Mouse (Mus musculus): ENCODE results near the gene Dcun1d5.
"Not testable (repeated sequence)": the region's sequence is repeated elsewhere in the genome, so short reads cannot be mapped to it uniquely, and the experiment has no call there.

DNA sequence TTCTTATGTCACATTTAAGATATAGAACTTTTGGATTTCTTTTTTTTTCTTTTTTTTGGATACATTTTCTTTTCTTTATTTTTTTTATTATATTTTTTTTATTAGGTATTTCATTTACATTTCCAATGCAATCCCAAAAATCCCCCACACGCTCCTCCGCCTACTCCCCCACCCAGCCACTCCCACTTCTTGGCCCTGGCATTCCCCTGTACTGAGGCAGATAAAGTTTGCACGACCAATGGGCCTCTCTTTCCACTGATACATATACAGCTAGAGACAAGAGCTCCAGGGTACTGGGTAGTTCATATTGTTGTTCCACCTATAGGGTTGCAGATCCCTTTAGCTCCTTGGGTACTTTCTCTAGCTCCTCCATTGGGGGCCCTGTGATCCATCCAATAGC lies 6.4 kb downstream of the Dcun1d5 start:
- TF ChIP-seq CTCF (IDR thresholded peaks at IDR 0.05; ENCODE audit: borderline replicate concordance, extremely low read depth, insufficient read depth, insufficient read length); POLR2A (IDR thresholded peaks at IDR 0.05; ENCODE audit: borderline replicate concordance, extremely low read depth, insufficient read depth, insufficient read length, poor library complexity, severe bottlenecking): not testable (repeated sequence)

Measured in brain, embryonic 14.5 days (tissue).